Mouse (Mus musculus) forebrain, embryonic 14.5 days (tissue): ENCODE measurements around the gene Emcn. TPM values are rescaled to one million over a fixed set of nuclear protein-coding genes. Genes with fewer than 3 reads are reported as not detected.

ENCODE experiments used
- ATAC-seq: fragments of 200-750 bp; cut with Nextera tagmentation; 2 replicates; pipeline ENCODE4 v1.8.0; 2017; ENCODE audit warnings: mild to moderate bottlenecking, moderate library complexity
- DNase-seq: peaks from one replicate; pipeline ENCODE4 v3.0.0-alpha.2; 2015; ENCODE audit warnings: low spot score
- H3K27ac ChIP-seq: fragments of 300-500 bp; sonication (generic); 2 replicates; pipeline ENCODE4 v1.5.1; 2014; ENCODE audit warnings: low read depth, mild to moderate bottlenecking, control low read depth, low read length, moderate library complexity
- H3K27me3 ChIP-seq: fragments of 300-500 bp; sonication (generic); replicated peaks from 2 replicates; pipeline ENCODE4 v1.6.1; 2014; ENCODE audit warnings: low read length, control low read depth, mixed read lengths; ENCODE audit not compliant: control insufficient read depth, insufficient read depth
- H3K36me3 ChIP-seq: fragments of 300-500 bp; sonication (generic); 2 replicates; pipeline ENCODE4 v1.6.1; 2014; ENCODE audit warnings: low read length, control low read depth; ENCODE audit not compliant: control insufficient read depth, insufficient read depth
- H3K4me1 ChIP-seq: fragments of 300-500 bp; sonication (generic); 2 replicates; pipeline ENCODE4 v1.6.1; 2014; ENCODE audit warnings: antibody characterized with exemption, low read length, control low read depth; ENCODE audit not compliant: control insufficient read depth, insufficient read depth
- H3K4me2 ChIP-seq: fragments of 300-500 bp; sonication (generic); 2 replicates; pipeline ENCODE4 v1.6.1; 2014; ENCODE audit warnings: mild to moderate bottlenecking, control low read depth, low read length
- H3K4me3 ChIP-seq: fragments of 300-500 bp; sonication (generic); 2 replicates; pipeline ENCODE4 v1.5.1; 2014; ENCODE audit warnings: low read depth, low read length, control low read depth
- H3K9ac ChIP-seq: fragments of 300-500 bp; sonication (generic); 2 replicates; pipeline ENCODE4 v1.6.1; 2014; ENCODE audit warnings: mild to moderate bottlenecking, low read length, control low read depth, moderate library complexity
- H3K9me3 ChIP-seq: fragments of 300-500 bp; sonication (generic); replicated peaks from 2 replicates; pipeline ENCODE4 v1.6.1; 2016; ENCODE audit warnings: low read length, control low read depth, mixed read lengths; ENCODE audit not compliant: control insufficient read depth
- WGBS: fragments of 180-500 bp; shearing (Covaris S2); extraction: QIAGEN DNeasy Blood & Tissue Kit; methylation state at CpG from one replicate; pipeline ENCODE4 v1.1.7; 2014; 5-methylcytosine and 5-hydroxymethylcytosine counted together
- polyA plus RNA-seq: library from polyadenylated mRNA; unstranded; fragments of >200 nt; fragmentation: Nextera tagmentation; extraction: Ambion mirVana; gene quantifications from 2 replicates; pipeline ENCODE4 v1.2.1, GENCODE M21; 2014

Gene Emcn
- polyA plus RNA-seq = 12.5 and 13.2 TPM in 2 replicates

GRCm38 (mm10) chr3:137340938-137341337 is at the start of gene Emcn:
Gene Emcn (plus strand): TSS chr3:137341067.
- no peaks in the 10 kb centered on the region for H3K9me3 ChIP-seq
- no peak for DNase-seq
- 66% methylated on average over 8 of the region's 8 CpGs for WGBS
- H3K27ac ChIP-seq = no peak within 1 kb of the TSS; the same call in 1 of the 2 replicates
- H3K4me1 ChIP-seq = no peaks in the 10 kb centered on the region
- ATAC-seq = no peak
- H3K27me3 ChIP-seq = no peaks in the 10 kb centered on the region
- H3K36me3 ChIP-seq = no peaks in the 10 kb centered on the region
- no peak within 1 kb of the TSS for H3K4me2 ChIP-seq
- no peak within 1 kb of the TSS for H3K9ac ChIP-seq
- no peak within 1 kb of the TSS for H3K4me3 ChIP-seq

GRCm38 (mm10) chr3:137293174-137293591 is 47.7 kb upstream of the Emcn start:
- Histone ChIP-seq H3K27ac (no peak overlapping the region), H3K4me3 (no peak overlapping the region), H3K9me3 (no peaks in the 10 kb centered on the region), H3K36me3 (no peaks in the 10 kb centered on the region), H3K4me1 (no peaks in the 10 kb centered on the region), H3K4me2 (no peak overlapping the region), H3K9ac (no peak overlapping the region), H3K27me3 (no peaks in the 10 kb centered on the region)
- no peak for ATAC-seq
- WGBS = 72% methylated on average over 6 of the region's 6 CpGs
- no peak for DNase-seq

- ATAC-seq = no peak
- H3K36me3 ChIP-seq = no peaks in the 10 kb centered on the region
- no peak overlapping the region for H3K9ac ChIP-seq
- no peak overlapping the region for H3K4me2 ChIP-seq
- no peak for DNase-seq
- WGBS = 74% methylated on average over 2 of the region's 2 CpGs
- no peaks in the 10 kb centered on the region for H3K27me3 ChIP-seq
- no peak overlapping the region for H3K4me3 ChIP-seq
- H3K27ac ChIP-seq = no peak overlapping the region
- no peaks in the 10 kb centered on the region for H3K4me1 ChIP-seq
- H3K9me3 ChIP-seq = no peaks in the 10 kb centered on the region
These were observed 42.6 kb upstream of the Emcn start for GRCm38 (mm10) chr3:137298230-137298629.

GRCm38 (mm10) chr3:137300210-137300609 is 40.7 kb upstream of the Emcn start:
- Histone ChIP-seq H3K4me3 (no peak overlapping the region), H3K27ac (no peak overlapping the region), H3K9me3 (no peaks in the 10 kb centered on the region), H3K4me2 (no peak overlapping the region), H3K36me3 (no peaks in the 10 kb centered on the region), H3K9ac (no peak overlapping the region), H3K4me1 (no peaks in the 10 kb centered on the region), H3K27me3 (no peaks in the 10 kb centered on the region)
- no peak for ATAC-seq
- no peak for DNase-seq
- 86% methylated on average over 3 of the region's 3 CpGs for WGBS

- no peak overlapping the region for H3K9ac ChIP-seq
- ATAC-seq (no peak), DNase-seq (no peak)
- no peak overlapping the region for H3K4me2 ChIP-seq
- H3K36me3 ChIP-seq = no peaks in the 10 kb centered on the region
- no peak overlapping the region for H3K27ac ChIP-seq
- H3K4me3 ChIP-seq = no peak overlapping the region
- no peaks in the 10 kb centered on the region for H3K27me3 ChIP-seq
- no peaks in the 10 kb centered on the region for H3K4me1 ChIP-seq
- H3K9me3 ChIP-seq = no peaks in the 10 kb centered on the region
These were observed 39.7 kb upstream of the Emcn start for GRCm38 (mm10) chr3:137301195-137301594.

GRCm38 (mm10) chr3:137302804-137303203 is 38.1 kb upstream of the Emcn start:
- H3K36me3 ChIP-seq = no peaks in the 10 kb centered on the region
- H3K4me3 ChIP-seq = no peak overlapping the region
- no peaks in the 10 kb centered on the region for H3K4me1 ChIP-seq
- WGBS = 66% methylated on average over 4 of the region's 4 CpGs
- no peaks in the 10 kb centered on the region for H3K9me3 ChIP-seq
- H3K4me2 ChIP-seq = no peak overlapping the region
- ATAC-seq (no peak), DNase-seq (no peak)
- no peak overlapping the region for H3K27ac ChIP-seq
- no peaks in the 10 kb centered on the region for H3K27me3 ChIP-seq
- H3K9ac ChIP-seq = no peak overlapping the region

GRCm38 (mm10) chr3:137309959-137310358 is 30.9 kb upstream of the Emcn start:
- Histone ChIP-seq H3K4me1 (no peaks in the 10 kb centered on the region), H3K27me3 (no peaks in the 10 kb centered on the region), H3K36me3 (no peaks in the 10 kb centered on the region), H3K4me2 (no peak overlapping the region), H3K9me3 (no peaks in the 10 kb centered on the region), H3K4me3 (no peak overlapping the region), H3K27ac (no peak overlapping the region), H3K9ac (no peak overlapping the region)
- no peak for ATAC-seq
- peak; percentile 14 for DNase-seq

GRCm38 (mm10) chr3:137312540-137312939 is 28.3 kb upstream of the Emcn start:
- Histone ChIP-seq H3K4me1 (no peaks in the 10 kb centered on the region), H3K9ac (no peak overlapping the region), H3K9me3 (no peaks in the 10 kb centered on the region), H3K4me3 (no peak overlapping the region), H3K4me2 (no peak overlapping the region), H3K27ac (no peak overlapping the region), H3K36me3 (no peaks in the 10 kb centered on the region), H3K27me3 (no peaks in the 10 kb centered on the region)
- WGBS = 67% methylated on average over 3 of the region's 3 CpGs
- DNase-seq (no peak), ATAC-seq (no peak)

- Histone ChIP-seq H3K36me3 (no peaks in the 10 kb centered on the region), H3K9me3 (no peaks in the 10 kb centered on the region), H3K27me3 (no peaks in the 10 kb centered on the region), H3K27ac (no peak overlapping the region), H3K9ac (no peak overlapping the region), H3K4me2 (no peak overlapping the region), H3K4me1 (no peaks in the 10 kb centered on the region), H3K4me3 (no peak overlapping the region)
- ATAC-seq (no peak), DNase-seq (no peak)
- 94% methylated on average over 2 of the region's 2 CpGs for WGBS
These were observed 27.0 kb upstream of the Emcn start for GRCm38 (mm10) chr3:137313775-137314362.
